Mouse (Mus musculus) MEL (cell line): ENCODE measurements around the gene Mylk4. TPM values are rescaled to one million over a fixed set of nuclear protein-coding genes. Genes with fewer than 3 reads are reported as not detected.

Experiments
- DNase-seq: peaks from one replicate; pipeline ENCODE4 v3.0.0; 2011; ENCODE audit warnings: low read depth, low spot score
- H3K27ac ChIP-seq: 2 replicates; pipeline ENCODE4 v1.5.1; 2012; ENCODE audit warnings: low read depth, mild to moderate bottlenecking, control low read depth, low read length, moderate library complexity; ENCODE audit not compliant: control insufficient read depth
- H3K27me3 ChIP-seq, 2 experiments: fragments of 150-350 bp in 1 of 2; sonication (generic) in 1 of 2; 2 replicates each; pipeline ENCODE4 v1.6.1; 2012; ENCODE audit warnings: low read length in 2 of 2, mild to moderate bottlenecking in 2 of 2, improper control_type of control experiment in 1 of 2, moderate library complexity in 1 of 2; ENCODE audit not compliant: insufficient read depth in 2 of 2, control insufficient read depth in 1 of 2
- H3K36me3 ChIP-seq, 2 experiments: 2 replicates each; pipeline ENCODE4 v1.6.1; 2012 to 2014; ENCODE audit warnings: low read length in 2 of 2, improper control_type of control experiment in 1 of 2, inconsistent platforms in 1 of 2, mild to moderate bottlenecking in 1 of 2; ENCODE audit not compliant: insufficient read depth in 2 of 2, control insufficient read depth in 1 of 2
- H3K4me1 ChIP-seq, 2 experiments: fragments of 150-350 bp in 1 of 2; sonication (generic) in 1 of 2; 2 replicates each; pipeline ENCODE4 v1.6.1; 2012; ENCODE audit warnings: low read length in 2 of 2, improper control_type of control experiment in 1 of 2, mild to moderate bottlenecking in 1 of 2; ENCODE audit not compliant: insufficient read depth in 2 of 2, control insufficient read depth in 1 of 2
- H3K4me3 ChIP-seq, 2 experiments: fragments of 150-350 bp in 1 of 2; sonication (generic) in 1 of 2; 2 replicates each; pipeline ENCODE4 v1.5.1; 2012; ENCODE audit warnings: low read depth in 2 of 2, low read length in 2 of 2, mild to moderate bottlenecking in 2 of 2, moderate library complexity in 2 of 2, control low read depth in 1 of 2, improper control_type of control experiment in 1 of 2; ENCODE audit not compliant: control insufficient read depth in 1 of 2, insufficient read depth in 1 of 2
- H3K79me2 ChIP-seq: 2 replicates; pipeline ENCODE4 v1.6.1; 2012; ENCODE audit warnings: mild to moderate bottlenecking, low read length, moderate library complexity; ENCODE audit not compliant: control insufficient read depth, poor library complexity, insufficient read depth
- H3K9ac ChIP-seq: 2 replicates; pipeline ENCODE4 v1.6.1; 2012; ENCODE audit warnings: low read depth, mild to moderate bottlenecking, control low read depth, low read length, moderate library complexity; ENCODE audit not compliant: control insufficient read depth, poor library complexity, severe bottlenecking
- H3K9me3 ChIP-seq: fragments of 150-350 bp; sonication (generic); replicated peaks from 2 replicates; pipeline ENCODE4 v1.6.1; 2012; ENCODE audit warnings: mild to moderate bottlenecking, low read length, improper control_type of control experiment, moderate library complexity; ENCODE audit not compliant: insufficient read depth
- CHD1 ChIP-seq: IDR thresholded peaks from 2 replicates; pipeline ENCODE4 v1.6.1; 2012; ENCODE audit warnings: low read depth, mild to moderate bottlenecking, inconsistent platforms, low read length, improper control_type of control experiment
- E2F4 ChIP-seq: IDR thresholded peaks from 2 replicates; pipeline ENCODE4 v1.6.1; 2011; ENCODE audit warnings: low read depth, low read length, improper control_type of control experiment, borderline replicate concordance
- ELF1 ChIP-seq: IDR thresholded peaks from 2 replicates; pipeline ENCODE4 v1.6.1; 2014; ENCODE audit warnings: low read depth, mild to moderate bottlenecking, inconsistent platforms, low read length, improper control_type of control experiment, moderate library complexity
- EP300 ChIP-seq, 2 experiments: IDR thresholded peaks; 2 replicates each; pipeline ENCODE4 v1.6.1; 2011; ENCODE audit warnings: improper control_type of control experiment in 2 of 2, low read length in 2 of 2, low read depth in 1 of 2, mild to moderate bottlenecking in 1 of 2
- HCFC1 ChIP-seq: IDR thresholded peaks from 2 replicates; pipeline ENCODE4 v1.6.1; 2012; ENCODE audit warnings: low read depth, mild to moderate bottlenecking, inconsistent platforms, low read length, improper control_type of control experiment, moderate library complexity
- MAFK ChIP-seq: IDR thresholded peaks from 2 replicates; pipeline ENCODE4 v1.6.1; 2011; ENCODE audit warnings: low read depth, mild to moderate bottlenecking, low read length, improper control_type of control experiment, borderline replicate concordance
- MAZ ChIP-seq: IDR thresholded peaks from 2 replicates; pipeline ENCODE4 v1.6.1; 2012; ENCODE audit warnings: low read depth, mild to moderate bottlenecking, inconsistent platforms, low read length, improper control_type of control experiment
- MEF2A ChIP-seq: IDR thresholded peaks from 2 replicates; pipeline ENCODE4 v1.6.1; 2014; ENCODE audit warnings: low read depth, mild to moderate bottlenecking, inconsistent platforms, low read length, improper control_type of control experiment; ENCODE audit not compliant: poor library complexity, insufficient replicate concordance, severe bottlenecking; ENCODE audit errors: extremely low read depth
- NELFE ChIP-seq: IDR thresholded peaks from 2 replicates; pipeline ENCODE4 v1.6.1; 2011; ENCODE audit warnings: low read depth, low read length, improper control_type of control experiment
- POLR2A ChIP-seq, 2 experiments: IDR thresholded peaks; 2 replicates each; pipeline ENCODE4 v1.6.1; 2011 to 2012; ENCODE audit warnings: low read length in 2 of 2, mild to moderate bottlenecking in 2 of 2, control low read depth in 1 of 2, improper control_type of control experiment in 1 of 2, low read depth in 1 of 2, moderate library complexity in 1 of 2; ENCODE audit not compliant: control insufficient read depth in 1 of 2, insufficient read depth in 1 of 2, poor library complexity in 1 of 2
- SMC3 ChIP-seq: IDR thresholded peaks from 2 replicates; pipeline ENCODE4 v1.6.1; 2011; ENCODE audit warnings: low read depth, low read length, improper control_type of control experiment
- TAL1 ChIP-seq: IDR thresholded peaks from 2 replicates; pipeline ENCODE4 v1.6.1; 2012; ENCODE audit warnings: mild to moderate bottlenecking, inconsistent platforms, low read length, moderate library complexity, mixed read lengths
- TBP ChIP-seq: IDR thresholded peaks from 2 replicates; pipeline ENCODE4 v1.8.0; 2011; ENCODE audit warnings: low read depth, low read length, improper control_type of control experiment
- UBTF ChIP-seq: IDR thresholded peaks from 2 replicates; pipeline ENCODE4 v1.6.1; 2012; ENCODE audit warnings: low read depth, mild to moderate bottlenecking, inconsistent platforms, low read length, improper control_type of control experiment, moderate library complexity, borderline replicate concordance; ENCODE audit not compliant: insufficient read depth
- USF1 ChIP-seq: IDR thresholded peaks from 2 replicates; pipeline ENCODE4 v1.6.1; 2014; ENCODE audit warnings: low read depth, mild to moderate bottlenecking, inconsistent platforms, low read length, improper control_type of control experiment, moderate library complexity
- USF2 ChIP-seq, 2 experiments: IDR thresholded peaks; 2 replicates each; pipeline ENCODE4 v1.6.1; 2011 to 2012; ENCODE audit warnings: improper control_type of control experiment in 2 of 2, low read length in 2 of 2, borderline replicate concordance in 1 of 2, inconsistent platforms in 1 of 2, low read depth in 1 of 2, mild to moderate bottlenecking in 1 of 2; ENCODE audit not compliant: insufficient read depth in 1 of 2
- ZC3H11A ChIP-seq: IDR thresholded peaks from 2 replicates; pipeline ENCODE4 v1.6.1; 2012; ENCODE audit warnings: low read depth, mild to moderate bottlenecking, inconsistent platforms, low read length, improper control_type of control experiment
- polyA plus RNA-seq, 2 experiments: library from polyadenylated mRNA; stranded (reverse) in 1 of 2; unstranded in 1 of 2; fragments of >175 nt in 1 of 2; fragments of >200 nt in 1 of 2; gene quantifications; 2 replicates each; pipeline versions ENCODE4 v1.2.1 to v1.2.4; 2012; ENCODE audit warnings: low replicate concordance in 2 of 2, low read depth in 1 of 2; ENCODE audit not compliant: insufficient read length in 2 of 2, insufficient read depth in 1 of 2, missing spikeins in 1 of 2
- total RNA-seq: library from RNA; depleted of rRNA; stranded (reverse); fragments of 300-350 nt; gene quantifications from 2 replicates; pipeline ENCODE4 v1.2.3, GENCODE M21; 2012

Mylk4 gene
- total and polyA plus RNA-seq, 3 experiments, result not detected

DNA sequence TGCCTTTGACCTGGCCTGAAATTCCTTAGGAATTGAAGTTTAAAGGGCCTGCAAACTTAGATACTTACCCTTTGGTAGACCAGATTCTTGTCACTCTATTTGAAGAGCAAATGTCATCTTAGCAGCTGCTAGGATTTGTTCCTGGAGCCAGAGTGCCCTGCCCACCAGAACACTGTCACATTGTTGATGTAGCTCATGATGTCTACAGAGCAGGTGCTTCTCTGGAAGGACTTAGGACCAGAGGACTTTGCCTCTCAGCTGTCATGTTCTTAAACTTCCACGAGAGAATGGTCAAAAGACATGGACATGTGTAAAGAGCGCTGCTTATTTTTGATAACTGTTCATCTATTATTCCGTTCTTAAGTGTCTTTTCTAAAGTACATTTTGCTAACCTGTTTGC, 35.5 kb upstream of the Mylk4 start:
- Histone ChIP-seq H3K27ac (no peak overlapping the region), H3K36me3 (peaks cover 0 to 11% of the 10 kb centered on the region in 2 experiments; a peak in 2 of 4 replicates), H3K9ac (no peak overlapping the region), H3K9me3 (no peaks in the 10 kb centered on the region), H3K79me2 (no peaks in the 10 kb centered on the region), H3K27me3 (no peaks in the 10 kb centered on the region), H3K4me3 (no peak overlapping the region), H3K4me1 (no peaks in the 10 kb centered on the region)
- no peak for DNase-seq
- TF ChIP-seq USF2 (IDR thresholded peaks at IDR 0.05; ENCODE audit: borderline replicate concordance in 1 of 2, insufficient read depth in 1 of 2, low read depth in 1 of 2, low read length in 2 of 2) (no peak), TAL1 (no peak), NELFE (no peak), UBTF (no peak), E2F4 (no peak), CHD1 (no peak), POLR2A (IDR thresholded peaks at IDR 0.05; ENCODE audit: control insufficient read depth in 1 of 2, insufficient read depth in 1 of 2, low read depth in 1 of 2, low read length in 2 of 2, poor library complexity in 1 of 2) (no peak), TBP (no peak), MAFK (no peak), HCFC1 (no peak), MEF2A (no peak), SMC3 (no peak), ZC3H11A (no peak), MAZ (no peak), USF1 (no peak), EP300 (IDR thresholded peaks at IDR 0.05; ENCODE audit: low read depth in 1 of 2, low read length in 2 of 2) (no peak)

DNA sequence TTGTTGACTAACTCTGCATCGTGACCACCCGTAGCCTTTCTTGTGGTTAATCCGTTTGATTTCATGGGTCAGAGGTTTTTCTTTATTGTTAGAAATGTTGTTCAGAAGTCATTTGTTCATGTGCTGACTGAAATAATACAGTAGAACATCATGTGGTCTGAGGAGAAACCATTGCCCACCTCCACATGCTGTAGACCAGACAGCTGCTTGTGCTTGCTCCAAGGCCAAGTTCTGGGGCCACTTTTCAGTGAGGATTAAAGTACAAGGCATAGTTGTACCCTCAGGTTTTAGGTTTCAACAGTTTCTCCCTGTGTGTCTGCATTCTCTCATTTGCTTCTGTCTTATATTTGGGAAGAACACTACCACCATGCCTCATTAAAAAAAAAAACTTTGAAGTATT, 23.9 kb upstream of the Mylk4 start:
- Histone ChIP-seq H3K27ac (no peak overlapping the region), H3K36me3 (peaks cover 18 to 21% of the 10 kb centered on the region in 2 experiments)

More for the DNA sequence above, 23.9 kb upstream of the Mylk4 start:
- H3K27me3 ChIP-seq, result no peaks in the 10 kb centered on the region
- no peak overlapping the region for H3K4me3 ChIP-seq
- DNase-seq, result no peak
- peaks cover 2 to 10% of the 10 kb centered on the region in 2 experiments; a peak in 3 of 4 replicates for H3K4me1 ChIP-seq
- no peak overlapping the region for H3K9ac ChIP-seq
- H3K79me2 ChIP-seq, result peaks cover 19% of the 10 kb centered on the region
- TF ChIP-seq ELF1, result no peak
- TF ChIP-seq, all 39 proteins: peak for 0
- no peaks in the 10 kb centered on the region for H3K9me3 ChIP-seq
